Mouse (Mus musculus) lung, postnatal 25 days (tissue): ENCODE data around the gene Zfp955a.
"Not testable (repeated sequence)": the region's sequence is repeated elsewhere in the genome, so short reads cannot be mapped to it uniquely, and the experiment has no call there.

ENCODE experiments used
- DNase-seq: peaks from one replicate; pipeline ENCODE4 v3.0.0; 2022; ENCODE audit warnings: low spot score

Gene Zfp955a

DNA sequence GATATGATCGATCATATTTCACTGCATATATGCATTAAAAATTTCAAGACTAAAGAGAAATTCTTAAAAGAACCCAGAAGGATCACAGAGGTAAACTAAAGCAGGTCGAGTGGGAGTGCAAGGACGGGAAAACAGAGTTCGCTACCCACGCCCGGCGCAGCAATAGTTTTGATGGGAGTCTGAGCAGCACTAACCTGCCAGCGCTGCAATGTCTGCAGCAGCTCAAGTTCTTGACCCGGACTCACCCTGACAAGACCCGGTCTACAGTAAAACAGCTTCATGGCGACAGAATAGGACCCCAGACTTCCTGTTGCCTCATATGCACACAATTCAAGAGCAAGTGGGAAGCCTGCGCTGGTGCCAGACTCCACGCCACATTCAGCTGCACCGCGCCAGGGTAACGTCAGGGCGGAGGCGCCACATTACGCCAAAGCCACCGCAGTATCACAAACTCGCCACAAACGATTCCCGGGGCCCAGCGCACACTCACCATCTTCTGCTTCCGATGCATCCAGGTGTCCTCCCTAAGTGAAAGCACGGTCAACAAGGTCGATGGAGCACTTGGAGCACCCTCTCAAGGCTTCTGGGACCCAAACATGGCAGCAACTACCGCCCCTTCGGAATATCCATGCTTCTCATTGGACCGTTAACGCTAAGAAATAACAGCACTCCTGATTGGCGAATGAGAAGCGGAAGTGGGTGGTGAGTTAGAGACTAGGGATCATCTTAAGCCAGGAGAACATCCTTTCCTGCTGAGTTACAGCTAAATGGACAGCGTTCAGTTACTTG is at the start of gene Zfp955a:
Zfp955a (minus strand) TSS at position 616 of the 789 bp plus-strand sequence.
- not testable (repeated sequence) for DNase-seq

DNA sequence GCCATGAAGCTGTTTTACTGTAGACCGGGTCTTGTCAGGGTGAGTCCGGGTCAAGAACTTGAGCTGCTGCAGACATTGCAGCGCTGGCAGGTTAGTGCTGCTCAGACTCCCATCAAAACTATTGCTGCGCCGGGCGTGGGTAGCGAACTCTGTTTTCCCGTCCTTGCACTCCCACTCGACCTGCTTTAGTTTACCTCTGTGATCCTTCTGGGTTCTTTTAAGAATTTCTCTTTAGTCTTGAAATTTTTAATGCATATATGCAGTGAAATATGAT is 34.9 kb upstream of the Zfp955a start:
- not testable (repeated sequence) for DNase-seq

DNA sequence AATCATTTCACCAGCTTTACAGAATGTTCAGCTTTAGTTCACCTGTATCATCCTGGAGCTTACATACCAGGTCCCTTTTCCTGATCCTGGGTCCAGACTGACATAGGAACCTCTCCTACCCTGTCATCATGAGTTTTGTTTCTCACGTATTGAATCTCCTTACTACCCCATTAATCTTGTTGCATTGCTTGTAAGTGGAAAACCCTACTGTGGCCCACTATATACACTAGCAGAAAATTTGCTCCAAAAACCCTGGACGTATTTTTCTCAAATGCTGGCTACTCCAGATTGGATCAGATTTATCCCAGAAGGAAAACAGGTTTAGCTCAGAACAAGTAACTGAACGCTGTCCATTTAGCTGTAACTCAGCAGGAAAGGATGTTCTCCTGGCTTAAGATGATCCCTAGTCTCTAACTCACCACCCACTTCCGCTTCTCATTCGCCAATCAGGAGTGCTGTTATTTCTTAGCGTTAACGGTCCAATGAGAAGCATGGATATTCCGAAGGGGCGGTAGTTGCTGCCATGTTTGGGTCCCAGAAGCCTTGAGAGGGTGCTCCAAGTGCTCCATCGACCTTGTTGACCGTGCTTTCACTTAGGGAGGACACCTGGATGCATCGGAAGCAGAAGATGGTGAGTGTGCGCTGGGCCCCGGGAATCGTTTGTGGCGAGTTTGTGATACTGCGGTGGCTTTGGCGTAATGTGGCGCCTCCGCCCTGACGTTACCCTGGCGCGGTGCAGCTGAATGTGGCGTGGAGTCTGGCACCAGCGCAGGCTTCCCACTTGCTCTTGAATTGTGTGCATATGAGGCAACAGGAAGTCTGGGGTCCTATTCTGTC is 34.3 kb upstream of the Zfp955a start, which contains the start of gene Zfp955b:
Zfp955b (plus strand) TSS at position 506 of the 837 bp plus-strand sequence.
- DNase-seq: not testable (repeated sequence)

DNA sequence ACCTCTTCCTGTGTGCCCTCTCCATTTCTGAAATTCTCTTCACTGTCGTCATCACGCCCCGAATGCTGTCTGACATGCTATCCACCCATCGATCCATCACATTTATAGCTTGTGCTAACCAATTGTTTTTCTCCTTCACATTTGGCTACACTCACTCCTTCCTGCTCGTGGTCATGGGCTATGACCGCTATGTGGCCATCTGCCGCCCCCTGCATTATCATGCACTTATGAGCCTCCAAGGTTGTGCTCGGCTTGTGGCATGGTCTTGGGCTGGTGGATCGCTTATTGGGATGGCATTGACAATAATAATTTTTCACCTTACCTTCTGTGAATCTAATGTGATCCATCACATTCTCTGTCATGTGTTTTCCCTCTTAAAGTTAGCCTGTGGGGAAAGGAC is 14.0 kb upstream of the Zfp955a start:
- no peak for DNase-seq

DNA sequence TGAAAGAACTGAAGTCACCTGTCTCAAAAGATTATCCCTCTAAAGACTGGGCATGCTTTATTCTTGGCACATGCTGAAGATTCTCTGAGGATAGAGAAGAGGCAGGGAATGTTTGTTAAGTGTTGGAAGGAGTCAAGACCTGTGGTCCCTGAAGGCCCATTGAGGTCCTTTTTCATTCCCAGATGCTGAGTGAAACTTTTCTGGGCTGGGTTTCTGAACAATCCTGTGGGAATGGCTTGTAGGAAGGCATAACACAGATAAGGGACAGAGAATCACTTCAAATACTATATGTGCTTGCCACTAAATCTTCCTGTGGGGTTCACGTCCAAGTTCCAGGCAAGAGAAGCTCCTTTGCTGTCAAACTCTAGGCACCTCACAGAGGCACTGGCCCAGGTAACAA is 9.4 kb upstream of the Zfp955a start, which contains the start of gene Olfr63:
Olfr63 (plus strand) TSS at position 301 of the 400 bp plus-strand sequence.
- no peak for DNase-seq

DNA sequence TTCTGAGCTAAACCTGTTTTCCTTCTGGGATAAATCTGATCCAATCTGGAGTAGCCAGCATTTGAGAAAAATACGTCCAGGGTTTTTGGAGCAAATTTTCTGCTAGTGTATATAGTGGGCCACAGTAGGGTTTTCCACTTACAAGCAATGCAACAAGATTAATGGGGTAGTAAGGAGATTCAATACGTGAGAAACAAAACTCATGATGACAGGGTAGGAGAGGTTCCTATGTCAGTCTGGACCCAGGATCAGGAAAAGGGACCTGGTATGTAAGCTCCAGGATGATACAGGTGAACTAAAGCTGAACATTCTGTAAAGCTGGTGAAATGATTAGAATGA is 343 bp upstream of the Zfp955a start:
- DNase-seq: not testable (repeated sequence)

DNA sequence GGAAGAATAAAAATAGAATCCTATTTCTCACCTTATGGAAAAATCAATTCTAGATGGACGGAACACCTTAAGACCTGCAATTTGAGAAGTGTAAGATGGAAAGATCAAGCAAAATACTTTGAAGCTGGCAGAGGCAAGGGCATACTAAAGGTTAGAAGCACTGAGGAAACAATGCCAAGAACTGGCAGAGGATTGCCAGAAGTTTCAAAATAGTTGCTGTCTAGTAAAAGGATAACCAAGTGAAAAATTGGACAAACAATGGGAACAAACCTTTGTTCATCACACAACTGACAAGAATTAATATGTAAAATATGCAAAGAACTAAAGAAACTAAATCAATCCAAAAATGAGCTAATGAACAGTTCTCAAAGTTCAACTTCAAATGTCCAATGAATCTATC is 18.3 kb downstream of the Zfp955a start:
- DNase-seq: not testable (repeated sequence)

DNA sequence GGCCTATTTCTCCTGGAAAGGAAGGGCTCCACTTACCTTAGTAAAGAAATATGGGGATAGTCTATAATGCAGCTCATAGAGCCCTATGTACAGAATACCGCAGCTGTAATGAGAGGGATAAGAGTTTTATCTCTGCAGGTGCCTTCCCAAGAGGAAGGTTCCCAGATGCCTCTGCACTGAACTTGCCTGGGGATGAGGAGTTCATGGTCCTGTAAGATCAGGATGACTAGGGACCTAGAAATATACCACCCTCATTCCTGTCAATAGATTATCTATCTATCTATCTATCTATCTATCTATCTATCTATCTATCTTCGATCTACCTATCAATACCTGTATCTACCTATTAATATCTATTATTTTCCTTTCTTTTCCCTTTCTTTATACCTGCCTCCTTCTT is 33.4 kb downstream of the Zfp955a start, which contains the start of gene Olfr1564:
Olfr1564 (minus strand) TSS at position 101 of the 400 bp plus-strand sequence.
- no peak for DNase-seq

DNA sequence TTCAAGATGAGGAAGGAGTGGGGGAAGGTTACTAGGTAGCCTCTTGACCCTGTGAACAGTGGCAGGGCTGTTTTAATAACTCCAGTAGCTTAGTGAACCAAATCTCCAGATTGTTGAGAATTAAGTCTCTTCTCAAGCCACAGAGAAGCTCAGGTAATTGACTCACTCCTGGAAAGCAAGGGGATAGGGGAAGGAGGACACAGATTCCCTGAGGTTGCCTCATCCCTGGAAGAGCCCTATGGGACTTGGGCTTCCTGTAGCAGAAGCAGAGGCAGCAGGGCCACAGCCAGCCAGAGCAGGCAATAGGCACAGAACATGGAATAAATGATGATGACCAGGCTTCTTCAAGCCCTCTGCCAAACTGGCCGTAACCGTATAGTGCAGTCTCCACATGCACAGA is 63.9 kb downstream of the Zfp955a start, which contains the start of gene Olfr239:
Olfr239 (plus strand) TSS at position 301 of the 400 bp plus-strand sequence.
- not testable (repeated sequence) for DNase-seq
